Mouse (Mus musculus): ENCODE results near the gene Slc1a4.

DNA sequence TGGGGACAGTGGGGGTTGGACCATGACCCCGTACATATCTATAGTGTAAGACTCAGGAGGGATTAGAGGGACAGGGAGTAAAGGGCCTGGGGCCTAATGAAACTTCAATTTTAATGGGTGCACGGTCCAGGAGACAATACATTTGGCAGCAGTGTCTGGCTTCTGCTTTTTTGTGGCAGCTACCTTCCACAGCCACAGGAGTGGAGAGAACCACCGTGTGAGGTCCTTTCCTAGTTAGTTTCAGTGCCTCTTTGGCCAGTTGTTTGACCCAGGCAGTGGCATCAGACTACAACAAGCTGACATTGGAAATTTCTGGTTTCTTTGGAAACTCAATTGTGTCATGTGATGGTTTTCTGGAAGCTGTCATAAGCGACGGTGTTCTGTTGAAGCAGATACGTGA, 62.6 kb downstream of the Slc1a4 start:
- no peak for TF ChIP-seq CTCF (IDR thresholded peaks at IDR 0.05; ENCODE audit: extremely low read depth, insufficient read depth, insufficient read length, insufficient replicate concordance)
- no peak for TF ChIP-seq POLR2A (IDR thresholded peaks at IDR 0.05; ENCODE audit: low read depth, low read length)

All from spleen, adult 2 months (tissue).